Mouse (Mus musculus): ENCODE data around the gene Vmn2r58. TPM values are rescaled to one million over a fixed set of nuclear protein-coding genes. Genes with fewer than 3 reads are reported as not detected.
"Not testable (repeated sequence)": the region's sequence is repeated elsewhere in the genome, so short reads cannot be mapped to it uniquely, and the experiment has no call there.

Gene Vmn2r58
- polyA plus RNA-seq (2014; fragmentation: Nextera tagmentation; extraction: Ambion mirVana), result not detected in 2 replicates

- H3K4me2 ChIP-seq; H3K4me1 ChIP-seq (replicated peaks; ENCODE audit: control insufficient read depth, insufficient read depth, low read length); H3K9me3 ChIP-seq (ENCODE audit: control insufficient read depth, low read length); H3K36me3 ChIP-seq (ENCODE audit: control insufficient read depth, insufficient read depth, low read length); H3K4me3 ChIP-seq (ENCODE audit: low read depth, low read length); DNase-seq (ENCODE audit: low spot score); H3K27me3 ChIP-seq (replicated peaks; ENCODE audit: control insufficient read depth, insufficient read depth, low read length); H3K9ac ChIP-seq (ENCODE audit: low read depth, low read length); H3K27ac ChIP-seq (ENCODE audit: low read depth, low read length); ATAC-seq (replicated peaks; ENCODE audit: low FRiP score): not testable (repeated sequence)
- 73% methylated on average over 5 of the region's 5 CpGs for WGBS
Observed at GRCm38 (mm10) chr7:41872612-41873011, at the start of gene Vmn2r58. Vmn2r58 (minus strand) TSS chr7:41872712.

Other genes starting within 250 kb of the Vmn2r58 start
- 5.6 and 6.9 TPM in 2 replicates for gene Zfp788, start 239.5 kb downstream of the Vmn2r58 start, polyA plus RNA-seq (2014; fragmentation: Nextera tagmentation; extraction: Ambion mirVana)
- not detected in 2 replicates for gene Vmn2r59, start 186.3 kb upstream of the Vmn2r58 start, polyA plus RNA-seq (2014; fragmentation: Nextera tagmentation; extraction: Ambion mirVana)
- gene Vmn2r60, start 235.1 kb upstream of the Vmn2r58 start, polyA plus RNA-seq (2014; fragmentation: Nextera tagmentation; extraction: Ambion mirVana), result not detected in 2 replicates